Mouse (Mus musculus) brown adipose tissue, adult 24 weeks (tissue): Measurements from ENCODE around the gene Got2. TPM values are rescaled to one million over a fixed set of nuclear protein-coding genes. Genes with fewer than 3 reads are reported as not detected.
"Not testable (repeated sequence)": the region's sequence is repeated elsewhere in the genome, so short reads cannot be mapped to it uniquely, and the experiment has no call there.

Source experiments
- H3K27ac ChIP-seq: fragments of 200-500 bp; replicated peaks from 2 replicates; pipeline ENCODE4 v1.5.1; 2012; ENCODE audit warnings: low read depth, mild to moderate bottlenecking, low read length
- H3K4me1 ChIP-seq: fragments of 200-500 bp; 2 replicates; pipeline ENCODE4 v1.6.1; 2012; ENCODE audit warnings: low read length, mixed read lengths; ENCODE audit not compliant: control insufficient read depth, insufficient read depth, insufficient read length
- H3K4me3 ChIP-seq: fragments of 200-500 bp; 2 replicates; pipeline ENCODE4 v1.5.1; 2012; ENCODE audit warnings: low read depth, mild to moderate bottlenecking, low read length, moderate library complexity; ENCODE audit not compliant: insufficient read depth
- polyA plus RNA-seq: library from polyadenylated mRNA; stranded (reverse); fragments of >200 nt; gene quantifications from 2 replicates; pipeline ENCODE4 v1.2.4, GENCODE M21; 2012; ENCODE audit not compliant: missing spikeins, insufficient read depth, insufficient read length

The Got2 gene
- polyA plus RNA-seq, 1 experiment: 21.0 TPM

DNA sequence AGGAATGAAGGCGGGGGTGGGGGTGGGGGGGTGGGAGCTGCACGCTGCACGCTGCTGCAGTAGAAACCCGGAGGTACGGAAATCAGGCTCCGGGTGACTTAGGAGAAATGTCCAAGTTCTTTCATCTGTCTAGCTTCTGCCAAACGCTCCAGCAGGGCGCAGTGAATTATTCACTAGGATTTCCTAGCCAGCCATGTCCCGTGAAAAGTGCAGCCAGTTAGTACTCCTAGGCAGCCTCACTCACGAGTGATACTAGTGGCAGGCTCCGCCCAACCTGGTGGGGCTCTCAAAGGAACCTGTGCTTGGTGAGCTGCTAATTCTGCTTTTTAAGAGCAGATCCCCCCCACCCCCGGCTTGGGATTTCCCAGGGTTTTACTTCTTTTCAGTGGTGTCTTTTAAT is 3.9 kb downstream of the Got2 start:
- no peak overlapping the region for H3K4me3 ChIP-seq
- H3K27ac ChIP-seq: no peak overlapping the region
- H3K4me1 ChIP-seq: no peaks in the 10 kb centered on the region

GRCm38 (mm10) chr8:95882191-95882590 is 6.2 kb downstream of the Got2 start:
- Histone ChIP-seq H3K4me1 (no peaks in the 10 kb centered on the region), H3K27ac (no peak overlapping the region), H3K4me3 (no peak overlapping the region)

GRCm38 (mm10) chr8:95881576-95881975 is 6.8 kb downstream of the Got2 start:
- no peak overlapping the region for H3K4me3 ChIP-seq
- H3K4me1 ChIP-seq: no peaks in the 10 kb centered on the region
- no peak overlapping the region for H3K27ac ChIP-seq

DNA sequence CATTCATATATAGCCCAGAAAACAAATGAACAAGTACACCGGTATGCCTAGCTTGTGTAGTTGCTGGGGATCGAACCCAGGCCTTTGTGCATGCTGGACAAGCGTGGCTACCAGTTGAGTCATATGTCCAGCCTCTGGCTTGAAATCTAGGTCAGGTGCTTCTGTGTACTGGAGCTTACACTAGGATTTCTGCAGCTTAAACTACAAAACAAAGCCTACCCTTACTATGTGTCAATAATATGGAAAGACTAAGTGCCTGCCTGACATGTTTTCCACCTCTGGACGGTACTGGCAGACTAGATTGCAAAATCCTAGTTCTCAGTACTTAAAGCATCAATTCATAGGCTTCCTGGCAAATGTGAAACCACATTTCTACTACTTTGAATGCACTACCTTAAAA is 8.5 kb downstream of the Got2 start:
- Histone ChIP-seq H3K4me1 (no peaks in the 10 kb centered on the region), H3K27ac (no peak overlapping the region), H3K4me3 (no peak overlapping the region)

DNA sequence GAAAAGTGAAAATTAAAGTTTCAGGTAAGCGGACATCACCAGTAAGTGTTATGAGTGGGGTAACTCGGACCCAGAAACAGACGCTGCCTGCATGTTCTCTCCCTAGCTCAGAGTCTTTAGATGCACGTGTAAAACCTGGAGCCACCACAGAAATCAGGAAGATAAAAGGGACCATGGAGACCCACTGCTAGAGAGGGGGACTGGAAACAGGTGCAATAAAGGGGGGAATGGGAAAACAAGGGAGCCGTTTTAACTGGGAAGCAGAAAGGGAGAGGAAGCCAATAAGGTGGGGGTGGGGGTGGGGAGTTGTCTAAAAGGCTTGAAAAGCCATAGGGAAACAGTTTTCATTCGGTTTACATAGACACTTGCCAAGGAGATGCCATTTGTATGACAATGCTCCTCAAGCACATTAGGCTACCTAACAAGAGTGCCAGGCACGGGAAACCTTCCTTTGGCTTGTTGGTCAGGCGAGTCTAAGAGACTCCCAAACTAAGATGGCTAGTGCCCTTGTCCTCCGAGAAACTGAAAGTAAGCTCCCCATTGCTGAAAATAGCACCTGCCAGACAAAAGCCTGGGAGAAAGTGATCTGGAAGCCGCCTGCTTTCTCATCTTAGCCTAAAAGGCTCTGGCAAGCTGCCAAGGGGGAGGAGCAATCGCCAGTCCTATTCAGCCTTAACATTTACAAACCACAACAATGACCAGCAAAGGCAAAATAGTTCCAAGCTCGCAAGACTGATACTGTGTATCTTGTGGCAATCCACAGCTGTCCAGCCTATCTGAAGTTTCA is 10.0 kb downstream of the Got2 start:
- Histone ChIP-seq H3K4me1 (no peaks in the 10 kb centered on the region), H3K27ac (no peak overlapping the region), H3K4me3 (peak overlapping the region; percentile 27; the same call in 1 of the 2 replicates)

GRCm38 (mm10) chr8:95875270-95875669 is 13.1 kb downstream of the Got2 start:
- Histone ChIP-seq H3K4me1 (no peaks in the 10 kb centered on the region), H3K27ac (no peak overlapping the region), H3K4me3 (no peak overlapping the region)

DNA sequence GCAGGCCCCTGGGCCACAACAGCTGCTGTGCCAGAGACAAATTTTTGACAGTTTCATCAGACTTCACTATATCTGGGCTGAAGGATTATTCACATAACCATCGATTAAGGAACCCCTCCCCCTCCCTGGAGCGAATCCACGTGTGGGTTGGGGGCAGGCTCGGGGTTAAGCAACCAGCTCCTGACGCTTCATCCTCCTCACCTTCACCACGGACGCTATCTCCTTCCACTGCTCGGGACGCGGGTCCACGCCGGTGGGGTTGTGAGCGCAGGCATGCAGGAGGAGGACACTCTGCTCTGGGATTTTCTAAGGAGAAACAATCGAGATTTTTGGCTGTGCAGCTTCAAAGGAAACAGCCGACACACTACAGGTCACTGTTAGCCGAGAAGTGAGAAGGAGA is 16.7 kb downstream of the Got2 start:
- no peaks in the 10 kb centered on the region for H3K4me1 ChIP-seq
- H3K27ac ChIP-seq: no peak overlapping the region
- H3K4me3 ChIP-seq: no peak overlapping the region

- not testable (repeated sequence) for H3K4me1 ChIP-seq, H3K27ac ChIP-seq, H3K4me3 ChIP-seq
Measured at GRCm38 (mm10) chr8:95864851-95865250, 23.5 kb downstream of the Got2 start.

GRCm38 (mm10) chr8:95863761-95864440 is 24.4 kb downstream of the Got2 start:
- not testable (repeated sequence) for H3K27ac ChIP-seq, H3K4me1 ChIP-seq, H3K4me3 ChIP-seq

- H3K27ac ChIP-seq: no peak overlapping the region
- H3K4me3 ChIP-seq: no peak overlapping the region
Measured at GRCm38 (mm10) chr8:95854174-95854573, 34.2 kb downstream of the Got2 start.

DNA sequence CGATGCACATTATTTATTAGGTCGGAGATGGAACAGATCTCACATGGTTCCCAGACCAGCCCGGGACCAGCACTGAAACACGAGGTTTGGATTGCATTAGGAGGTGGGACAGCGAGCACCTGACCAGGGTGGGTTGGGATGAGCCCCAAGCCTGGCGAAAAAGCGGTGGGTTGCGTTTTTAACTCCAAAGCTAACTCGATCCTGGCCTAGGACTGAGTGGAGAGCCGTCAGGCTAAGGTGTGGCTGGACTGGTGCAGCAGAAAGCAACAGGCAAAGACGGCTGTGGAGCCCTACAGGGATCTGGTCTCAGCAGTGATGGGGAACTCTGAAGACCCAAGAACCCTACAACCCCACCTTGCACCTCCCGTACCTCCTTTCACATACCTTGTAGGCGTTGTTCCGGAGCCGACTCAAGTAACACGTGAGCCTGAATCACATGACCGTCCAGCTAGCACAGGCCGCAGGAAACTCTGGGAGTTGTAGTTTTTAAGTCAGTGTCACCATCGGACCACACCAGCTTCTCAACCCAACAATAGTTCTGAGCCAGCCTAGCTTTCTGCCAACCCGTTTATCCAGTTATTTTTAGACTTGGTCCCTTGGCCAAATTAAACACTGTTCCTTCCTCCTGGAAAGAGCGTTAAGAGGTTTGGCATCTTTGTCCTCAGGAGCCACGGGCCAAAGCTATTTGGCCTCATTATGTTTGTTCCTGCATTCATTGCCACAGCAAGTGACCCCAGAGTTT is 35.1 kb downstream of the Got2 start, which contains the start of gene Slc38a7:
Gene Slc38a7, minus strand, starts transcription at position 438 of the 742 bp plus-strand sequence.
- Histone ChIP-seq H3K4me3 (peak within 1 kb of the TSS; percentile 82), H3K27ac (peak within 1 kb of the TSS; percentile 14), H3K4me1 (peaks cover 6% of the 10 kb centered on the region)

More at GRCm38 (mm10) chr8:95854174-95854573, 34.2 kb downstream of the Got2 start:
- peaks cover 6% of the 10 kb centered on the region for H3K4me1 ChIP-seq

DNA sequence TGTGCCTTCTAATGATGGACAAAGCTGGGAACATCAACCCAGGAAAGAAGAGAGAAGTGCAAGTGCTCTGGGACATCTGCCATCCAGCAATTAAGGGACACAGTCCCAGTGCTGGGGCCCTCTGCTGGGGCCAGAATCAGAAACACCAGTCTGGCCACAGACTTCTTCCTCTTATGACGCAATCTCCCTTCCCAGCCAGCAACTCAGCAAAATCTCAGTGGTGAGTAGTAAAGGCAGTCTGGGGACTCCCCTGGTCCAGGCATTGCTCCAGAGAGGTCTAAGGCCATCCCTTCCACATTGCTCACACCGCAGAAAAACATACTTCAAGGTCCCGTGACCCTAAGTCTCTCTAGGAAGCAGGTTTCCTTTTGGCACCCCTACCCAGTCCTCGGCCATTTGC is 36.1 kb downstream of the Got2 start:
- 0 out of 2 replicates have a peak overlapping the region, but pooled peaks have one; percentile 3 for H3K27ac ChIP-seq
- H3K4me1 ChIP-seq: peaks cover 6% of the 10 kb centered on the region
- H3K4me3 ChIP-seq: peak overlapping the region; percentile 82

GRCm38 (mm10) chr8:95850326-95850725 is 38.0 kb downstream of the Got2 start:
- H3K4me3 ChIP-seq: no peak overlapping the region
- H3K4me1 ChIP-seq: peaks cover 6% of the 10 kb centered on the region
- H3K27ac ChIP-seq: no peak overlapping the region

DNA sequence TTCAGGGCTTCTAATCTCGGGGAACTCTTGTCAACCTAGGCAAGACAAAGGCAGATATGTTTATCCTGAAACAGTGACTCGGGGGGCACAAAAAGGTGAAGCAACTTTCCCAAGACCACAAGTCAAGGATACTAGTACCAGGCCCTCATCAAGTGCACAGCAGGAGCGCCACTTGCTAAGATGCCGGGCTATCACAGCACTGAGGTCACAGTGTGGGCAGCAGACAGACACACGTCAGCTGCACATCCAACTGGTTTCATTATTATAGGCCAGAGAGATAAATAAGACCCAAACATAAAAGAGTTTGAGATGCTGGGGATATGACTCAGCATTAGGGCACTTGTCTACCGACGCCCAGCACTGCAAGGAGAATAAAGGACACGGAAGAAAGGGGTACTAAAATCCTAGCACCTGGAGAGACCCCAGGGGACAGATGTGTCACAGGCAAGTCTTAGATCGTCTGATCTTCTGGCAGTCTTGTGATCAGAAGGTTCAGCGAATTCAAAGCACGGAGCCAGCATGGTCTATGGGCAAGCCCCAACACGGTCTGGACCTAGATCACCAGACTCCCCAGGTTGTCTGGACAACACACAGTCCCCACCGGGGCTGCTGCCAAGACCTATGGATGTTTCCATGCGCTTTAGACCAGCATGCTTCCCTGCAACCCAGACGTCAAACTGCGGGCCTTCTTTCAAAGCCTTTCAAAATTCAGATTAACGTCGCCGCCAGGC is 39.4 kb downstream of the Got2 start:
- H3K4me3 ChIP-seq: no peak overlapping the region
- peaks cover 6% of the 10 kb centered on the region for H3K4me1 ChIP-seq
- H3K27ac ChIP-seq: no peak overlapping the region
